Mouse (Mus musculus): ENCODE measurements around the gene Cox19. TPM values are rescaled to one million over a fixed set of nuclear protein-coding genes. Genes with fewer than 3 reads are reported as not detected.

Gene Cox19
- 120 and 131 TPM in 2 replicates for polyA plus RNA-seq (2015; fragmentation: Nextera tagmentation; extraction: Ambion mirVana)

DNA sequence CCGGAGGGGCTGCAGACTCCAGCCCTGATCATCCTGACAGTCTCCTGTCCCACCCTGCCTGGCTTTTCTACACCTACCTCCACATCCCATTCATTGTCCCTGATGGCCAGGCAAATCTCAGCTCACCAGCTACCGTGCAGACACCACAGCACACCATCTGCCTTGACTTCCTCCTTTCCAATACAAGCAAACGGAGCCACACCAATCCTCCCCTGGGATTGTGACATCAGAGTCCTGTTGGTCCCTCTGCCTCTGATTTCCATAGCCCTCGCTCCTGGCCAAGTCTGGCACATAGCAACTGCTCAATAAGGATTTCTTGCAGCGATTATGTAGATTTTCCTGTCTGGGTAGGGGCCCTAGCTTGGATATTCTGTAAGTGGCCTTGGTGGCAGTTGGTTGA is at the start of gene Cox19:
Cox19 (minus strand) TSS at position 285 of the 400 bp plus-strand sequence.
- peaks cover 15% of the 10 kb centered on the region; the same call in 1 of the 2 replicates for H3K27me3 ChIP-seq
- no peaks in the 10 kb centered on the region for H3K9me3 ChIP-seq
- peak within 1 kb of the TSS; percentile 36 for H3K9ac ChIP-seq (replicated peaks)
- H3K4me1 ChIP-seq (replicated peaks): peaks cover 11% of the 10 kb centered on the region
- 52% methylated on average over 5 of the region's 5 CpGs for WGBS
- H3K36me3 ChIP-seq: no peaks in the 10 kb centered on the region
- no peak within 1 kb of the TSS for H3K4me3 ChIP-seq (replicated peaks)
- no peak within 1 kb of the TSS for H3K27ac ChIP-seq
- H3K4me2 ChIP-seq (replicated peaks): no peak within 1 kb of the TSS
- ATAC-seq: no peak

GRCm38 (mm10) chr5:139399991-139400390 is 48.8 kb upstream of the Cox19 start:
- 0 out of 2 replicates have a peak, but pooled peaks cover 4% of the 10 kb centered on the region for H3K4me1 ChIP-seq (replicated peaks)
- H3K4me3 ChIP-seq (replicated peaks): no peak overlapping the region
- H3K27ac ChIP-seq: no peak overlapping the region
- no peaks in the 10 kb centered on the region for H3K9me3 ChIP-seq
- no peak overlapping the region for H3K9ac ChIP-seq (replicated peaks)
- H3K4me2 ChIP-seq (replicated peaks): no peak overlapping the region
- no peaks in the 10 kb centered on the region for H3K27me3 ChIP-seq
- WGBS: 91% methylated on average over 14 of the region's 14 CpGs
- no peak for ATAC-seq
- no peaks in the 10 kb centered on the region for H3K36me3 ChIP-seq

GRCm38 (mm10) chr5:139398786-139399185 is 47.6 kb upstream of the Cox19 start:
- Histone ChIP-seq H3K27me3 (no peaks in the 10 kb centered on the region), H3K9ac (replicated peaks) (no peak overlapping the region), H3K27ac (no peak overlapping the region), H3K4me1 (replicated peaks) (0 out of 2 replicates have a peak, but pooled peaks cover 4% of the 10 kb centered on the region), H3K9me3 (no peaks in the 10 kb centered on the region), H3K36me3 (no peaks in the 10 kb centered on the region), H3K4me2 (replicated peaks) (no peak overlapping the region), H3K4me3 (replicated peaks) (no peak overlapping the region)
- ATAC-seq: peak; percentile 17; the same call in 1 of the 2 replicates
- WGBS: 84% methylated on average over 5 of the region's 5 CpGs

DNA sequence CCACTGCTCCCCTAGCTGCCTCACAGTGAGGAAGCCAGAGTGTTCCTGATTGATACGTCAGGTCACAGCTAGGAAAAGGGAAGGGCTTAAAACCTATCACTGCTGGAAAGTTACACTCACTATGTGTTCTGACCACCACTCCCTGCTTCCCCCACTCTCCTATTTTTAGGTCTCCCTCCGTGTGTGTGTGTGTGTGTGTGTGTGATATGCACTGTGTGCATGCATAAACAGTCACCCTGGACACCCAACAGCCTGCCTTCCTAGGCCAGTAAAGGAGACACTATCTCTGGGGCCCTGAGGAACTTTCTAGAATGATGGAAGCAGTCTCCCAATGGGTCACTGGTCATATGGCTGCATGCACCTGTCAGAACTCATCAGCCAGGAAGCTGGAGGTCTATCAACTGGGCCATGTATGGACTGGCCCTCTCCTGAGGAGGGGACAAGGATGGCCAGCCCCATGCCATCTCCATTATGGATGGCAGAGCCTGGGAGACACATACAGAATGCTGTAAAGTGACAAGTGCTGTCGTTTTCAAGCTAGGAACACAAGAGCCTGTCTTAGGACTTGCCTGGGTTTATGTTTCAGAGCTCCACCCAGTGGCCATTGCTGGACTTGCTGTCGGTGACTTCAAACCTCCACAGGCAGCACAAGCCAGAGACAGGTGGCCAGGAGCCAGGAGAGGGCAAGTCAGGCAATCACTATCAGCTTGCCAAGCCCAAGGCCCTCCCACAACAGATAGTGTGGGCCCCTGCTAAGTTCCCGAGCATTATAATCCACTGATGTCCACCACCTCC is 46.9 kb upstream of the Cox19 start:
- WGBS: 44% methylated on average over 5 of the region's 5 CpGs
- H3K4me3 ChIP-seq (replicated peaks): no peak overlapping the region
- H3K9me3 ChIP-seq: no peaks in the 10 kb centered on the region
- no peak overlapping the region for H3K4me2 ChIP-seq (replicated peaks)
- peak; percentile 83 for ATAC-seq
- no peaks in the 10 kb centered on the region for H3K36me3 ChIP-seq
- no peaks in the 10 kb centered on the region for H3K27me3 ChIP-seq
- no peak overlapping the region for H3K9ac ChIP-seq (replicated peaks)
- H3K4me1 ChIP-seq (replicated peaks): 0 out of 2 replicates have a peak, but pooled peaks cover 4% of the 10 kb centered on the region
- no peak overlapping the region for H3K27ac ChIP-seq

GRCm38 (mm10) chr5:139397359-139397916 is 46.2 kb upstream of the Cox19 start:
- Histone ChIP-seq H3K27me3 (no peaks in the 10 kb centered on the region), H3K9ac (replicated peaks) (no peak overlapping the region), H3K36me3 (no peaks in the 10 kb centered on the region), H3K4me1 (replicated peaks) (0 out of 2 replicates have a peak, but pooled peaks cover 4% of the 10 kb centered on the region), H3K4me3 (replicated peaks) (no peak overlapping the region), H3K9me3 (no peaks in the 10 kb centered on the region), H3K27ac (no peak overlapping the region), H3K4me2 (replicated peaks) (no peak overlapping the region)
- peak; percentile 16; the same call in 1 of the 2 replicates for ATAC-seq
- 93% methylated on average over 4 of the region's 4 CpGs for WGBS

DNA sequence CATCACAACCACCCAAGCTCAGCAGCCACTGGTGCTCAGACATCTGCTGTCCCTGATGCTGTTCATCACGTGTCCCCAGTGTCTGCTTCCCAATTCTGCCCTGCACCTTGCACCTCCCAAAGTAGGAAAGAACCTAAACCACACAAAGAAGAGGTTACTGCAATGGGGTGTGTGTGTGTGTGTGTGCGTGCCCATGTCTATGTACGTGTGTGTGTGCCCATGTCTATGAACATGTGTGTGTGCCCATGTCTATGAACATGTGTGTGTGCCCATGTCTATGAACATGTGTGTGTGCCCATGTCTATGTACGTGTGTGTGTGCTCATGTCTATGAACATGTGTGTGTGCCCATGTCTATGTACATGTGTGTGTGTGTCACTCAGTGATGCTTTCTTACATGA is 44.3 kb upstream of the Cox19 start:
- no peak for ATAC-seq
- H3K9me3 ChIP-seq: no peaks in the 10 kb centered on the region
- WGBS: 91% methylated on average over 4 of the region's 4 CpGs

DNA sequence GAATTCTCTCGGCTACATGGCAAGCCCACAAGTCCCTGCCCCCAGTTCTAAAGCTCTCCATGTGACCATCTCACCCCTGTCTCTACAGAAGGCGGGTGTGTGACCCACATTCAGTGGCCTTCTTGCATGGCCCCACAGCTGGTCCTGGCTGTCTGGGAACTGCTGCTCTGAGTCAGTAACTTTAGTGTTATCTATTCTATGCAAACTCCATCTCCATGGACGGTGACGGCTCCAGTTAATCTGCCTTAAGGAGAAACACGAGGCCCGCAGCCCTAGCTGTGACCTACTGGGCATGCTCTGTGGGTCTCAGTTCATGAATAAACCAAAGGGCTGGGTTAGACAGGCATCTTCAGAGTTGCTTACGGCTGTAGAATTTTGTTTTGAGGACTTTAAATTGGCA is 43.2 kb upstream of the Cox19 start:
- H3K27ac ChIP-seq: no peak overlapping the region
- no peak overlapping the region for H3K4me3 ChIP-seq (replicated peaks)
- 0 out of 2 replicates have a peak, but pooled peaks cover 7% of the 10 kb centered on the region for H3K4me1 ChIP-seq (replicated peaks)
- no peak for ATAC-seq
- H3K9me3 ChIP-seq: no peaks in the 10 kb centered on the region
- H3K36me3 ChIP-seq: no peaks in the 10 kb centered on the region
- WGBS: 62% methylated on average over 7 of the region's 7 CpGs
- H3K27me3 ChIP-seq: no peaks in the 10 kb centered on the region
- H3K4me2 ChIP-seq (replicated peaks): no peak overlapping the region
- no peak overlapping the region for H3K9ac ChIP-seq (replicated peaks)

More for the DNA sequence above, 44.3 kb upstream of the Cox19 start:
- no peak overlapping the region for H3K9ac ChIP-seq (replicated peaks)
- no peaks in the 10 kb centered on the region for H3K27me3 ChIP-seq
- H3K36me3 ChIP-seq: no peaks in the 10 kb centered on the region
- H3K4me3 ChIP-seq (replicated peaks): no peak overlapping the region
- H3K4me1 ChIP-seq (replicated peaks): 0 out of 2 replicates have a peak, but pooled peaks cover 4% of the 10 kb centered on the region
- no peak overlapping the region for H3K27ac ChIP-seq
- no peak overlapping the region for H3K4me2 ChIP-seq (replicated peaks)

GRCm38 (mm10) chr5:139393197-139393588 is 42.0 kb upstream of the Cox19 start:
- no peak overlapping the region for H3K4me2 ChIP-seq (replicated peaks)
- H3K36me3 ChIP-seq: no peaks in the 10 kb centered on the region
- no peak overlapping the region for H3K4me3 ChIP-seq (replicated peaks)
- ATAC-seq: no peak
- H3K27ac ChIP-seq: no peak overlapping the region
- H3K9ac ChIP-seq (replicated peaks): no peak overlapping the region
- H3K9me3 ChIP-seq: no peaks in the 10 kb centered on the region
- 88% methylated on average over 16 of the region's 16 CpGs for WGBS
- H3K4me1 ChIP-seq (replicated peaks): peaks cover 7% of the 10 kb centered on the region; the same call in 1 of the 2 replicates
- no peaks in the 10 kb centered on the region for H3K27me3 ChIP-seq

- Histone ChIP-seq H3K4me2 (replicated peaks) (no peak overlapping the region), H3K9ac (replicated peaks) (no peak overlapping the region), H3K36me3 (no peaks in the 10 kb centered on the region), H3K27ac (no peak overlapping the region), H3K4me1 (replicated peaks) (peaks cover 12% of the 10 kb centered on the region; the same call in 1 of the 2 replicates), H3K9me3 (no peaks in the 10 kb centered on the region), H3K27me3 (no peaks in the 10 kb centered on the region), H3K4me3 (replicated peaks) (no peak overlapping the region)
- WGBS: 95% methylated on average over 37 of the region's 37 CpGs
- no peak for ATAC-seq
Observed at GRCm38 (mm10) chr5:139392219-139393196, 41.3 kb upstream of the Cox19 start.

GRCm38 (mm10) chr5:139391309-139391990 is 40.2 kb upstream of the Cox19 start:
- no peak overlapping the region for H3K4me3 ChIP-seq (replicated peaks)
- ATAC-seq: no peak
- H3K9ac ChIP-seq (replicated peaks): no peak overlapping the region
- 81% methylated on average over 11 of the region's 11 CpGs for WGBS
- no peak overlapping the region for H3K27ac ChIP-seq
- H3K9me3 ChIP-seq: no peaks in the 10 kb centered on the region
- no peaks in the 10 kb centered on the region for H3K36me3 ChIP-seq
- peaks cover 12% of the 10 kb centered on the region; the same call in 1 of the 2 replicates for H3K4me1 ChIP-seq (replicated peaks)
- no peak overlapping the region for H3K4me2 ChIP-seq (replicated peaks)
- no peaks in the 10 kb centered on the region for H3K27me3 ChIP-seq

Measured in midbrain, embryonic 13.5 days (tissue).